Mouse (Mus musculus) kidney, embryonic 14.5 days (tissue): ENCODE data around the gene Als2cr12. TPM values are rescaled to one million over a fixed set of nuclear protein-coding genes. Genes with fewer than 3 reads are reported as not detected.

Source experiments
- ATAC-seq: fragments of 200-750 bp; cut with Nextera tagmentation; 2 replicates; pipeline ENCODE4 v1.8.0; 2017; ENCODE audit warnings: moderate number of reproducible peaks, mild to moderate bottlenecking, moderate TSS enrichment, moderate library complexity; ENCODE audit not compliant: low FRiP score, low TSS enrichment
- H3K27ac ChIP-seq: fragments of 300-500 bp; sonication (generic); 2 replicates; pipeline ENCODE4 v1.5.1; 2014; ENCODE audit warnings: low read depth, mild to moderate bottlenecking, low read length, moderate library complexity, mixed read lengths
- H3K27me3 ChIP-seq: fragments of 300-500 bp; sonication (generic); 2 replicates; pipeline ENCODE4 v1.6.1; 2014; ENCODE audit warnings: mild to moderate bottlenecking, low read length; ENCODE audit not compliant: control insufficient read depth, insufficient read depth
- H3K36me3 ChIP-seq: fragments of 300-500 bp; sonication (generic); 2 replicates; pipeline ENCODE4 v1.6.1; 2014; ENCODE audit warnings: low read length, mixed read lengths; ENCODE audit not compliant: control insufficient read depth, insufficient read depth
- H3K4me1 ChIP-seq: fragments of 300-500 bp; sonication (generic); 2 replicates; pipeline ENCODE4 v1.6.1; 2014; ENCODE audit warnings: low read length, mixed read lengths; ENCODE audit not compliant: control insufficient read depth, insufficient read depth
- H3K4me2 ChIP-seq: fragments of 300-500 bp; sonication (generic); replicated peaks from 2 replicates; pipeline ENCODE4 v1.6.1; 2014; ENCODE audit warnings: low read depth, mild to moderate bottlenecking, low read length
- H3K4me3 ChIP-seq: fragments of 300-500 bp; sonication (generic); 2 replicates; pipeline ENCODE4 v1.5.1; 2014; ENCODE audit warnings: mild to moderate bottlenecking, low read length
- H3K9ac ChIP-seq: fragments of 300-500 bp; sonication (generic); 2 replicates; pipeline ENCODE4 v1.6.1; 2014; ENCODE audit warnings: low read depth, mild to moderate bottlenecking, low read length, moderate library complexity
- H3K9me3 ChIP-seq: fragments of 300-500 bp; sonication (generic); 2 replicates; pipeline ENCODE4 v1.6.1; 2016; ENCODE audit warnings: low read length; ENCODE audit not compliant: control insufficient read depth
- WGBS: fragments of 180-500 bp; shearing (Covaris S2); extraction: QIAGEN DNeasy Blood & Tissue Kit; methylation state at CpG from one replicate; pipeline ENCODE4 v1.1.7; 2014; 5-methylcytosine and 5-hydroxymethylcytosine counted together
- polyA plus RNA-seq: library from polyadenylated mRNA; unstranded; fragments of >200 nt; fragmentation: Nextera tagmentation; extraction: Ambion mirVana; gene quantifications from 2 replicates; pipeline ENCODE4 v1.2.1, GENCODE M21; 2014

Gene Als2cr12
- polyA plus RNA-seq, 1 experiment from 2014 or later = not detected

- no peak for ATAC-seq
Observed at GRCm38 (mm10) chr1:58728590-58728868, 32.7 kb upstream of the Als2cr12 start.

GRCm38 (mm10) chr1:58727747-58728589, 32.2 kb upstream of the Als2cr12 start:
- no peaks in the 10 kb centered on the region for H3K9me3 ChIP-seq
- no peaks in the 10 kb centered on the region for H3K27me3 ChIP-seq
- H3K27ac ChIP-seq = no peak overlapping the region
- H3K4me2 ChIP-seq = no peak overlapping the region
- H3K36me3 ChIP-seq = peaks cover 45% of the 10 kb centered on the region
- H3K4me3 ChIP-seq = no peak overlapping the region
- 87% methylated on average over 10 of the region's 10 CpGs for WGBS
- H3K9ac ChIP-seq = no peak overlapping the region
- H3K4me1 ChIP-seq = peaks cover 6% of the 10 kb centered on the region; the same call in 1 of the 2 replicates
- no peak for ATAC-seq

More at GRCm38 (mm10) chr1:58728590-58728868, 32.7 kb upstream of the Als2cr12 start:
- no peaks in the 10 kb centered on the region for H3K27me3 ChIP-seq
- peaks cover 1% of the 10 kb centered on the region; the same call in 1 of the 2 replicates for H3K4me1 ChIP-seq
- peaks cover 45% of the 10 kb centered on the region for H3K36me3 ChIP-seq
- no peak overlapping the region for H3K4me2 ChIP-seq
- WGBS = 95% methylated on average over 3 of the region's 3 CpGs
- H3K9ac ChIP-seq = no peak overlapping the region
- H3K27ac ChIP-seq = no peak overlapping the region
- H3K4me3 ChIP-seq = no peak overlapping the region
- no peaks in the 10 kb centered on the region for H3K9me3 ChIP-seq

- H3K36me3 ChIP-seq = peaks cover 47% of the 10 kb centered on the region
- no peak for ATAC-seq
- H3K27me3 ChIP-seq = no peaks in the 10 kb centered on the region
- no peaks in the 10 kb centered on the region for H3K9me3 ChIP-seq
- no peak overlapping the region for H3K4me3 ChIP-seq
- H3K4me1 ChIP-seq = peaks cover 6% of the 10 kb centered on the region; the same call in 1 of the 2 replicates
- WGBS = 89% methylated on average over 1 of the region's 1 CpGs
- H3K4me2 ChIP-seq = no peak overlapping the region
- no peak overlapping the region for H3K27ac ChIP-seq
- no peak overlapping the region for H3K9ac ChIP-seq
Observed at GRCm38 (mm10) chr1:58727019-58727746, 31.4 kb upstream of the Als2cr12 start.

- 95% methylated on average over 5 of the region's 5 CpGs for WGBS
- H3K9me3 ChIP-seq = no peaks in the 10 kb centered on the region
- H3K4me1 ChIP-seq = peaks cover 6% of the 10 kb centered on the region; the same call in 1 of the 2 replicates
- H3K4me3 ChIP-seq = no peak overlapping the region
- no peak for ATAC-seq
- H3K27ac ChIP-seq = no peak overlapping the region
- no peak overlapping the region for H3K4me2 ChIP-seq
- no peak overlapping the region for H3K9ac ChIP-seq
- no peaks in the 10 kb centered on the region for H3K27me3 ChIP-seq
- H3K36me3 ChIP-seq = peaks cover 39% of the 10 kb centered on the region
Observed at GRCm38 (mm10) chr1:58725767-58726166, 30.0 kb upstream of the Als2cr12 start.

- no peak overlapping the region for H3K4me2 ChIP-seq
- H3K4me1 ChIP-seq = peaks cover 6% of the 10 kb centered on the region; the same call in 1 of the 2 replicates
- ATAC-seq = no peak
- H3K4me3 ChIP-seq = no peak overlapping the region
- no peak overlapping the region for H3K27ac ChIP-seq
- peaks cover 37% of the 10 kb centered on the region for H3K36me3 ChIP-seq
- H3K9me3 ChIP-seq = no peaks in the 10 kb centered on the region
- H3K9ac ChIP-seq = no peak overlapping the region
- H3K27me3 ChIP-seq = no peaks in the 10 kb centered on the region
Observed at GRCm38 (mm10) chr1:58725095-58725494, 29.3 kb upstream of the Als2cr12 start.

GRCm38 (mm10) chr1:58724533-58724932, 28.7 kb upstream of the Als2cr12 start:
- Histone ChIP-seq H3K27me3 (no peaks in the 10 kb centered on the region), H3K4me3 (no peak overlapping the region), H3K9me3 (no peaks in the 10 kb centered on the region), H3K4me1 (peaks cover 6% of the 10 kb centered on the region; the same call in 1 of the 2 replicates), H3K9ac (no peak overlapping the region), H3K4me2 (no peak overlapping the region), H3K36me3 (peaks cover 38% of the 10 kb centered on the region), H3K27ac (no peak overlapping the region)
- ATAC-seq = no peak
- WGBS = 36% methylated on average over 8 of the region's 9 CpGs

GRCm38 (mm10) chr1:58723809-58724405, 28.1 kb upstream of the Als2cr12 start:
- Histone ChIP-seq H3K9me3 (no peaks in the 10 kb centered on the region), H3K9ac (0 out of 2 replicates have a peak overlapping the region, but pooled peaks have one; percentile 18), H3K36me3 (peaks cover 38% of the 10 kb centered on the region), H3K4me2 (no peak overlapping the region), H3K27ac (no peak overlapping the region), H3K4me1 (peaks cover 6% of the 10 kb centered on the region; the same call in 1 of the 2 replicates), H3K27me3 (no peaks in the 10 kb centered on the region), H3K4me3 (no peak overlapping the region)
- 26% methylated on average over 7 of the region's 7 CpGs for WGBS
- ATAC-seq = no peak

GRCm38 (mm10) chr1:58723062-58723808, 27.4 kb upstream of the Als2cr12 start:
- peaks cover 6% of the 10 kb centered on the region; the same call in 1 of the 2 replicates for H3K4me1 ChIP-seq
- no peak overlapping the region for H3K4me2 ChIP-seq
- WGBS = 34% methylated on average over 7 of the region's 7 CpGs
- peaks cover 34% of the 10 kb centered on the region for H3K36me3 ChIP-seq
- no peak overlapping the region for H3K27ac ChIP-seq
- no peak overlapping the region for H3K4me3 ChIP-seq
- ATAC-seq = no peak; the same call in 1 of the 2 replicates
- no peaks in the 10 kb centered on the region for H3K27me3 ChIP-seq
- H3K9me3 ChIP-seq = no peaks in the 10 kb centered on the region
- H3K9ac ChIP-seq = 0 out of 2 replicates have a peak overlapping the region, but pooled peaks have one; percentile 18
